Mouse (Mus musculus): ENCODE data around the gene Olfr220.

Gene Olfr220

GRCm38 (mm10) chr1:174465385-174465784 lies 23.5 kb downstream of the Olfr220 start:
- TF ChIP-seq NANOG (IDR thresholded peaks at IDR 0.05; ENCODE audit: borderline replicate concordance, low read length) = no peak
- TF ChIP-seq CTCF (conservative IDR thresholded peaks at IDR 0.05; ENCODE audit: low read length) = no peak
- TF ChIP-seq POU5F1 (IDR thresholded peaks at IDR 0.05; ENCODE audit: borderline replicate concordance, low read length) = no peak
- no peaks in the 10 kb centered on the region for H3K9me3 ChIP-seq (ENCODE audit: low read length)
- H3K36me3 ChIP-seq (ENCODE audit: insufficient read depth, low read length) = no peaks in the 10 kb centered on the region
- no peak overlapping the region for H3K4me3 ChIP-seq (replicated peaks; ENCODE audit: low read length)
- no peaks in the 10 kb centered on the region for H3K27me3 ChIP-seq (ENCODE audit: insufficient read depth, low read length)
- H3K4me1 ChIP-seq (replicated peaks; ENCODE audit: low read depth, low read length) = no peaks in the 10 kb centered on the region

DNA sequence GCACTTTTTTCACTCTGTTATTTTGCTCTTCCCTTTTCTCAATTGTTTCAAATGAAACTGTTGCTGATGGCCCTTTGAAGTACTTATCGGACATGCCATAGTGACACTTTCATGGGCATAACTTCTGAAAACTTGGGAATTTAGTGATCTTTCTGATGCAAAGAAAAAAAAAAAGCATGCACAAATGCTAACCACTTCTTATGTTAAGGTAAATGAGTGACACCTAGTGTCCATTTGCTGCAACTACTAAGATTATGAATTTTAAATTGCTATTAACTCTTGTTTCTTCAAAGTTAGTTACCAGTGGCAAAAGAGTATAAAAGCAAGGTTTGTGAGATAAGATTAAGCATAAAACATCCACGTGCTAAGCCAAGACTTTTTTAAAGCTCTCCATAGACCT lies 24.4 kb downstream of the Olfr220 start:
- H3K4me3 ChIP-seq (replicated peaks; ENCODE audit: low read length) = no peak overlapping the region
- H3K9me3 ChIP-seq (ENCODE audit: low read length) = no peaks in the 10 kb centered on the region
- no peaks in the 10 kb centered on the region for H3K27me3 ChIP-seq (ENCODE audit: insufficient read depth, low read length)
- no peaks in the 10 kb centered on the region for H3K36me3 ChIP-seq (ENCODE audit: insufficient read depth, low read length)
- H3K4me1 ChIP-seq (replicated peaks; ENCODE audit: low read depth, low read length) = no peaks in the 10 kb centered on the region
- TF ChIP-seq CTCF (conservative IDR thresholded peaks at IDR 0.05; ENCODE audit: low read length) (peak; percentile 46), NANOG (IDR thresholded peaks at IDR 0.05; ENCODE audit: borderline replicate concordance, low read length) (no peak)

- H3K9me3 ChIP-seq (ENCODE audit: low read length) = peaks cover 7% of the 10 kb centered on the region; the same call in 1 of the 2 replicates
- no peaks in the 10 kb centered on the region for H3K36me3 ChIP-seq (ENCODE audit: insufficient read depth, low read length)
- no peak for TF ChIP-seq POU5F1 (IDR thresholded peaks at IDR 0.05; ENCODE audit: borderline replicate concordance, low read length)
- peak; percentile 78 for TF ChIP-seq CTCF (conservative IDR thresholded peaks at IDR 0.05; ENCODE audit: low read length)
- no peak for TF ChIP-seq NANOG (IDR thresholded peaks at IDR 0.05; ENCODE audit: borderline replicate concordance, low read length)
- no peaks in the 10 kb centered on the region for H3K4me1 ChIP-seq (replicated peaks; ENCODE audit: low read depth, low read length)
- H3K4me3 ChIP-seq (replicated peaks; ENCODE audit: low read length) = no peak overlapping the region
- no peaks in the 10 kb centered on the region for H3K27me3 ChIP-seq (ENCODE audit: insufficient read depth, low read length)
Observed at GRCm38 (mm10) chr1:174469736-174470135, 27.9 kb downstream of the Olfr220 start.

- H3K9me3 ChIP-seq (ENCODE audit: low read length) = no peaks in the 10 kb centered on the region
- no peaks in the 10 kb centered on the region for H3K27me3 ChIP-seq (ENCODE audit: insufficient read depth, low read length)
- 0 out of 2 replicates have a peak, but pooled peaks cover 4% of the 10 kb centered on the region for H3K4me1 ChIP-seq (replicated peaks; ENCODE audit: low read depth, low read length)
- H3K36me3 ChIP-seq (ENCODE audit: insufficient read depth, low read length) = no peaks in the 10 kb centered on the region
- H3K4me3 ChIP-seq (replicated peaks; ENCODE audit: low read length) = no peak overlapping the region
- TF ChIP-seq POU5F1 (IDR thresholded peaks at IDR 0.05; ENCODE audit: borderline replicate concordance, low read length) = no peak
- no peak for TF ChIP-seq CTCF (conservative IDR thresholded peaks at IDR 0.05; ENCODE audit: low read length)
- no peak for TF ChIP-seq NANOG (IDR thresholded peaks at IDR 0.05; ENCODE audit: borderline replicate concordance, low read length)
Observed at GRCm38 (mm10) chr1:174482567-174482966, 40.7 kb downstream of the Olfr220 start.

GRCm38 (mm10) chr1:174500064-174500463 lies 58.2 kb downstream of the Olfr220 start:
- Histone ChIP-seq H3K4me3 (replicated peaks; ENCODE audit: low read length) (no peak overlapping the region), H3K4me1 (replicated peaks; ENCODE audit: low read depth, low read length) (peaks cover 27% of the 10 kb centered on the region), H3K36me3 (ENCODE audit: insufficient read depth, low read length) (no peaks in the 10 kb centered on the region), H3K9me3 (ENCODE audit: low read length) (no peaks in the 10 kb centered on the region), H3K27me3 (ENCODE audit: insufficient read depth, low read length) (peaks cover 16% of the 10 kb centered on the region)
- TF ChIP-seq CTCF (conservative IDR thresholded peaks at IDR 0.05; ENCODE audit: low read length) = no peak
